Mouse (Mus musculus): ENCODE data around the gene Ssbp2.

Ssbp2 gene

DNA sequence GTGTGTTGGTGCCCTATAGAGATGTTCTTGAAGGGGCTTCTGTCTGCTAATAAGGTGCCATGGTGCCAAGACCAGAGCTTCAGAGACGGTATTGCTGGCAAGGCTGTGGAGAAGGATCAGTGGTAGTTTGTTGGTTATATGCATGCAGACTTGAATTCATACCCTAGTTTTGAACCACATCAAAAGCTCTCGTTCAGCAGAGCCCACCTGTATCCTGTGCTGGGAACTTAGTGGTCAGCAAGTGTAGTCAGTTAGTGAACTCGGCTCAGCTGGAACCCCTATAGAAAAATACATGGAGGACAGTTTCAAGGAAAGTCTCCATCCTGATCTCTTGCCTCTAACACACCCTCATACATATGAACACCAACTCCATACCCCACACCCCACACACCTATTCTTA lies 69.7 kb downstream of the Ssbp2 start:
- no peak for DNase-seq (ENCODE audit: low spot score in 2 of 2)

DNA sequence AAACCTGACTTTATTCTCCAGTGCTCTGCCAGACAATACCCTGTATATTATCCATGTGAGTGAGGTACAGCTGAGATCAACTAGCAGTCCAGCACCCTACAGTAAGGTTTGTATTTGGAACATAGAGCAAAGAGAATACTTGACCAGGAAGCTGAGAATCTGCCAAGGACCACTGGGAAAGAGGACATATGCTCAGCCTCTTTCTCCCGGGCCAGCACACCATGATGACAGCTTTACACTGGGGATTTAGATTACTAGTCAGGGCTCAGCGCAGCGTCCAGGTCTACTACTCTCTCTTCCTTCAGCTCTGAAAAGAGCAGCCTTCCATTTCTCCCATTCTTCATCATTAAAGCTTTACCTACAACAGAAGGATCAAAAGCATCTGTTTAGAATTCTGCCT lies 76.6 kb downstream of the Ssbp2 start:
- no peak for DNase-seq (ENCODE audit: low spot score in 2 of 2)

DNA sequence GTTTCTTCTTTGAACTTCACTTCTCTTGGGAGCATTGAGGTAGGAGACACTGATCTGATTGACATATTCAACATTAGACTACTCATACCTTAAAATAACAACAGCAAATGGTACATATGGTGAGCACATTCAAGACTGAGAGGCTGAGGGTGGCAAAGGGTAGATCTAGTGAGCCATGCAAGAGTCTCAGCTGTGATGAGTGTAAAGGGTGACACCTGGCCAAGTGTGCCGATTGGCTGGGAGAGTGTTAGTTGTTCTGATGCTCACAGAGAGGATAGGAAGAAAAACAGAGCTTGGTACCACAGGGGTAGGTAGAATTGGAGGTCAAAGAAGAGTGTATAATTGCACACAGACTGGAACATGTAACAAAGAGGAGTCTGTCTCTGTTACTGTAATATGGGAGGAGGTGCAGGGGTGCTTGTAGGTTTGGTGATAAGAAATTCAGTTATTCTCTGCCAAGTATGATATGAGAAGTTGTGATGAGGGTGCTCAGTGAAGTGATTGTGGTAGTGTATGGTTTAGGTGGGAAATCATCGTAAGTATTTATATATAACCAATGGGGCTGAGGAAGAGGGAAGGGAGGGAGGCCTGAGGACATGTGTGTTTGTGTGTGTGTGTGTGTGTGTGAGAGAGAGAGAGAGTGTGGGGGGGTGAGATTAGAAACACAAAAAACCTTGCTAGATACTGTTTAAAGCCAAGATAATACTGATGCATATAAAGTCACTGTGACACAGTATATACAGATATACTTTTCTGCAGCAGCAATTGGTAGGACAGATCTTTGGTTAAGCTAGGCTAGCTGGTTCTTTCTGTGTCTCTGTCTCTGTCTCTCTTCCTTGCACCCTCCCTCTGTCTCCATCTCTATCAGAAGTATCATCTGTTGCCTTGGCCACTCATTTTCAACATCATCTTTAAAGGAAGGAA lies 80.3 kb downstream of the Ssbp2 start:
- no peak for DNase-seq (ENCODE audit: low spot score in 2 of 2)

- no peak for DNase-seq (ENCODE audit: low spot score in 2 of 2)
These were observed 81.0 kb downstream of the Ssbp2 start for GRCm38 (mm10) chr13:91541069-91541429.

- peak in 1 of 2 experiments; percentile 30 for DNase-seq (ENCODE audit: low spot score in 2 of 2)
These were observed 83.5 kb downstream of the Ssbp2 start for GRCm38 (mm10) chr13:91543555-91543954.

GRCm38 (mm10) chr13:91564047-91564446 lies 104.0 kb downstream of the Ssbp2 start:
- no peak for DNase-seq (ENCODE audit: low spot score in 2 of 2)

- no peak for DNase-seq (ENCODE audit: low spot score in 2 of 2)
These were observed 104.7 kb downstream of the Ssbp2 start for GRCm38 (mm10) chr13:91564755-91565154.

GRCm38 (mm10) chr13:91581504-91581903 lies 121.4 kb downstream of the Ssbp2 start:
- no peak for DNase-seq (ENCODE audit: low spot score in 2 of 2)

GRCm38 (mm10) chr13:91582212-91582611 lies 122.1 kb downstream of the Ssbp2 start:
- no peak for DNase-seq (ENCODE audit: low spot score in 2 of 2)

GRCm38 (mm10) chr13:91586368-91586767 lies 126.3 kb downstream of the Ssbp2 start:
- DNase-seq (ENCODE audit: low spot score in 2 of 2) = no peak

- DNase-seq (ENCODE audit: low spot score in 2 of 2) = no peak
These were observed 128.4 kb downstream of the Ssbp2 start for GRCm38 (mm10) chr13:91588475-91588874.

GRCm38 (mm10) chr13:91591863-91592262 lies 131.8 kb downstream of the Ssbp2 start:
- DNase-seq (ENCODE audit: low spot score in 2 of 2) = no peak

DNA sequence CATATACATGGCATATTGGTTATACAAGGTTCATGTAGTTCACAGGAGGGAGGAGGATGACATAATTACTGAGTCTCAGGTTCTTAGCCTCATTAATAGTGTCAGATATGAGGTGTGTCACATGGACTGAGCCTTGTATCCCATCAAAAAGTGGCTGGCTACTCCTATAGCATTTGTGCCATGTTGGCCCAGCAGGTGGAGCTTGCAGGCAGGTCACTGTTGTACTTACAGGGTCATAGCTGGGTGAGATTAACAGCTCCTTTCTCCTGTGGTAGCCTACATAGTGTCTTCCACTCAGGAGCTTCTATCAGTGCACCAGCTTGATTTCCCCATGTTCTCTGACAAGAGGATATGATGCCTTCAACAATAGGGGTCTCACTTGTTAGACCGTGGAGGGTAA lies 135.2 kb downstream of the Ssbp2 start:
- no peak for DNase-seq (ENCODE audit: low spot score in 2 of 2)

- no peak for DNase-seq (ENCODE audit: low spot score in 2 of 2)
These were observed 139.5 kb downstream of the Ssbp2 start for GRCm38 (mm10) chr13:91599594-91599993.

- DNase-seq (ENCODE audit: low spot score in 2 of 2) = no peak
These were observed 145.2 kb downstream of the Ssbp2 start for GRCm38 (mm10) chr13:91605043-91605840.

DNA sequence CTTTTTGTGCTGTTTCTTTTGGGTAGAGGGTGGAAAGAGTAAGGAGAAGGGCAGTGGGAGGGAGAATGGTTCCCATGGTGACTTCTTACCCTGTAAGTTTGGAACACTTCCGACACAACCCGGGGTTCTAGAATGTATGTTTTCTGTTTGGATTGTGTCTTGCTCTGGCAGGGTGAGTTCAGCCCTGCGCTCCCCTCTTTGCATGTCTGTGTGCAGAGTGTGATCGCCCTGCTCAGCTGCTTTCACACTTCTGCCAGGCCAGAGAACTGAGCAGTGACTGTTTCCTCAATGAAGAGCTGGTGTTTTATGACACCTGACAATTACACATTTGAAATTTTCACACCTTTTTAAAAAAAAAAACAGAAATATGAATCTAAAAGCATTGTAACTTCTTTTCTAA lies 150.5 kb downstream of the Ssbp2 start:
- no peak for DNase-seq (ENCODE audit: low spot score in 2 of 2)

GRCm38 (mm10) chr13:91611909-91612308 lies 151.8 kb downstream of the Ssbp2 start:
- DNase-seq (ENCODE audit: low spot score in 2 of 2) = no peak

DNA sequence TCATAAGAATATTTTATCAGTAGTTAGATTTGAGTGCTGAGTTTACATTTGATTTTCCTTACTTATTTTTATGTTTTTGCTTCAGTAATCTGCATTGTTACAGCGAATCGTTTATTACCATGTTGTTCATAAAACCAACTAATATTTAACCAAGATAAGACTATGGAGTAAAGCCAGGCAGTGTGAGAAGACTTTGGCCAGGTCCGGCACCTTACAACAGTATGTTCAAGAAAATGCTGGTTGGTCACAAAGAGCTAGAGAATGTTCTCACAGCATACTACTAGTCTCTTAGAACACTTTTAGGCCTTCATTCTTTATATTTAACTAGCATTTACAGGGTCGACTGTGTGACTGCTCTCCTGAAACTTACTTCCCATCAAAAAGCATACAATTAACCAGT lies 152.5 kb downstream of the Ssbp2 start:
- DNase-seq (ENCODE audit: low spot score in 2 of 2) = no peak

DNA sequence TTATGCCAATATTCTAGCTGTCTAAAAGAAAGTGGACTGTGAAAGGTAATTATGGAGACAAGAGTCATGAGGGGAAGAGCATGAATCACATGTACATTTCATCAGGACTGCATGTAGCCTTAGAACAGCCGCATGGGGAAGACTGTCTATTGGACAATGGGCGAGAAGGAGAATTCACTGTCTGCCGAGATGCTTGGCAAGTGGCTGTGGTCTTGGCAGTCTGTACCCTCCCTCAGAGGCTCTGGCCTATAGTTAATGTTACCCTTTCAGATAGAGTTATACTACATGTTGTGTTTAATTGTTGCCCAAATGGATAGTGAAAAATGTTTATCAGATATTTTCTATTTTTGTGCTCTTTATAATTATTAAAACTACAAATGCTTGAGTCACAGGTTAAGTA lies 156.0 kb downstream of the Ssbp2 start:
- DNase-seq (ENCODE audit: low spot score in 2 of 2) = no peak

GRCm38 (mm10) chr13:91616876-91617275 lies 156.8 kb downstream of the Ssbp2 start:
- no peak for DNase-seq (ENCODE audit: low spot score in 2 of 2)

GRCm38 (mm10) chr13:91619431-91619830 lies 159.3 kb downstream of the Ssbp2 start:
- DNase-seq (ENCODE audit: low spot score in 2 of 2) = no peak

- no peak for DNase-seq (ENCODE audit: low spot score in 2 of 2)
These were observed 160.5 kb downstream of the Ssbp2 start for GRCm38 (mm10) chr13:91620541-91620940.

- no peak for DNase-seq (ENCODE audit: low spot score in 2 of 2)
These were observed 171.3 kb downstream of the Ssbp2 start for GRCm38 (mm10) chr13:91631291-91631799.
